Mouse (Mus musculus) stomach, postnatal 0 days (tissue): ENCODE results near the gene Zhx3. TPM values are rescaled to one million over a fixed set of nuclear protein-coding genes. Genes with fewer than 3 reads are reported as not detected.

Experiments used
- ATAC-seq: fragments of 200-750 bp; cut with Nextera tagmentation; 2 replicates; pipeline ENCODE4 v1.8.0; 2017; ENCODE audit not compliant: low FRiP score, low TSS enrichment
- DNase-seq: peaks from one replicate; pipeline ENCODE4 v3.0.0-alpha.2; 2016; ENCODE audit warnings: low spot score
- H3K27ac ChIP-seq: fragments of 300-500 bp; sonication (generic); replicated peaks from 2 replicates; pipeline ENCODE4 v1.5.1; 2014; ENCODE audit warnings: mild to moderate bottlenecking, control low read depth
- H3K27me3 ChIP-seq: fragments of 300-500 bp; sonication (generic); 2 replicates; pipeline ENCODE4 v1.6.1; 2014; ENCODE audit warnings: low read length; ENCODE audit not compliant: control insufficient read depth, insufficient read depth
- H3K36me3 ChIP-seq: fragments of 300-500 bp; sonication (generic); 2 replicates; pipeline ENCODE4 v1.6.1; 2014; ENCODE audit warnings: low read length, mixed read lengths; ENCODE audit not compliant: control insufficient read depth, insufficient read depth
- H3K4me1 ChIP-seq: fragments of 300-500 bp; sonication (generic); replicated peaks from 2 replicates; pipeline ENCODE4 v1.6.1; 2014; ENCODE audit warnings: antibody characterized with exemption; ENCODE audit not compliant: control insufficient read depth, insufficient read depth
- H3K4me2 ChIP-seq: fragments of 300-500 bp; sonication (generic); replicated peaks from 2 replicates; pipeline ENCODE4 v1.6.1; 2014; ENCODE audit warnings: low read depth, mild to moderate bottlenecking, control low read depth, moderate library complexity
- H3K4me3 ChIP-seq: fragments of 300-500 bp; sonication (generic); 2 replicates; pipeline ENCODE4 v1.5.1; 2014; ENCODE audit warnings: low read depth, low read length, control low read depth
- H3K9ac ChIP-seq: fragments of 300-500 bp; sonication (generic); 2 replicates; pipeline ENCODE4 v1.6.1; 2014; ENCODE audit warnings: mild to moderate bottlenecking, low read length, control low read depth, mixed read lengths
- H3K9me3 ChIP-seq: fragments of 300-500 bp; sonication (generic); 2 replicates; pipeline ENCODE4 v1.6.1; 2016; ENCODE audit warnings: low read length; ENCODE audit not compliant: control insufficient read depth
- CTCF ChIP-seq: IDR thresholded peaks from 2 replicates; pipeline ENCODE4 v1.5.1; 2016; ENCODE audit warnings: antibody characterized with exemption, low read depth, mild to moderate bottlenecking, moderate library complexity
- EP300 ChIP-seq: optimal IDR thresholded peaks from 2 replicates; pipeline ENCODE3; 2016; ENCODE audit warnings: antibody characterized with exemption
- WGBS: fragments of 180-500 bp; shearing (Covaris S2); extraction: QIAGEN DNeasy Blood & Tissue Kit; methylation state at CpG from one replicate; pipeline ENCODE4 v1.1.7; 2014; 5-methylcytosine and 5-hydroxymethylcytosine counted together
- polyA plus RNA-seq: library from polyadenylated mRNA; unstranded; fragments of >200 nt; fragmentation: Nextera tagmentation; extraction: Ambion mirVana; gene quantifications from 2 replicates; pipeline ENCODE4 v1.2.1, GENCODE M21; 2015

Zhx3 gene
- polyA plus RNA-seq, 1 experiment from 2014 or later, result 4.5 TPM

GRCm38 (mm10) chr2:160887859-160888258 lies 15.1 kb upstream of the Zhx3 start:
- no peaks in the 10 kb centered on the region for H3K4me1 ChIP-seq
- no peak for TF ChIP-seq EP300
- no peak for TF ChIP-seq CTCF
- no peaks in the 10 kb centered on the region for H3K36me3 ChIP-seq
- no peaks in the 10 kb centered on the region for H3K27me3 ChIP-seq
- H3K27ac ChIP-seq, result peak overlapping the region; percentile 73
- ATAC-seq (peak; percentile 95), DNase-seq (peak; percentile 93)
- H3K9ac ChIP-seq, result peak overlapping the region; percentile 53
- WGBS, result 1% methylated on average over 26 of the region's 26 CpGs
- H3K9me3 ChIP-seq, result no peaks in the 10 kb centered on the region
- peak overlapping the region; percentile 45 for H3K4me3 ChIP-seq
- H3K4me2 ChIP-seq, result peak overlapping the region; percentile 82

- Histone ChIP-seq H3K4me3 (peak overlapping the region; percentile 45), H3K27me3 (no peaks in the 10 kb centered on the region; the same call in 1 of the 2 replicates), H3K27ac (peak overlapping the region; percentile 73), H3K4me2 (peak overlapping the region; percentile 82), H3K9ac (peak overlapping the region; percentile 53; the same call in 1 of the 2 replicates), H3K9me3 (no peaks in the 10 kb centered on the region), H3K36me3 (no peaks in the 10 kb centered on the region), H3K4me1 (no peaks in the 10 kb centered on the region)
- ATAC-seq, result peak; percentile 82
- TF ChIP-seq EP300, result no peak
- TF ChIP-seq CTCF, result peak; percentile 97
- peak; percentile 87 for DNase-seq
- WGBS, result under 1% methylated on average over 11 of the region's 11 CpGs
Observed at GRCm38 (mm10) chr2:160887284-160887683, 14.5 kb upstream of the Zhx3 start.

- Histone ChIP-seq H3K36me3 (no peaks in the 10 kb centered on the region), H3K27ac (no peak overlapping the region), H3K4me1 (no peaks in the 10 kb centered on the region), H3K4me3 (no peak overlapping the region), H3K9ac (no peak overlapping the region), H3K4me2 (no peak overlapping the region), H3K9me3 (no peaks in the 10 kb centered on the region), H3K27me3 (no peaks in the 10 kb centered on the region; the same call in 1 of the 2 replicates)
- 75% methylated on average over 3 of the region's 3 CpGs for WGBS
- TF ChIP-seq EP300 (no peak), CTCF (no peak)
- no peak for DNase-seq
- no peak for ATAC-seq
Observed at GRCm38 (mm10) chr2:160886221-160886620, 13.4 kb upstream of the Zhx3 start.

GRCm38 (mm10) chr2:160884830-160885229 lies 12.0 kb upstream of the Zhx3 start:
- ATAC-seq (no peak), DNase-seq (peak; percentile 69)
- H3K36me3 ChIP-seq, result no peaks in the 10 kb centered on the region
- H3K9ac ChIP-seq, result no peak overlapping the region
- H3K9me3 ChIP-seq, result no peaks in the 10 kb centered on the region
- no peaks in the 10 kb centered on the region; the same call in 1 of the 2 replicates for H3K27me3 ChIP-seq
- H3K4me1 ChIP-seq, result no peaks in the 10 kb centered on the region
- no peak overlapping the region for H3K4me3 ChIP-seq
- WGBS, result 19% methylated on average over 2 of the region's 2 CpGs
- no peak overlapping the region for H3K27ac ChIP-seq
- no peak overlapping the region for H3K4me2 ChIP-seq
- TF ChIP-seq CTCF (peak; percentile 83), EP300 (no peak)

GRCm38 (mm10) chr2:160883912-160884311 lies 11.1 kb upstream of the Zhx3 start:
- H3K27me3 ChIP-seq, result no peaks in the 10 kb centered on the region; the same call in 1 of the 2 replicates
- H3K4me3 ChIP-seq, result no peak overlapping the region
- no peak overlapping the region for H3K9ac ChIP-seq
- H3K27ac ChIP-seq, result no peak overlapping the region
- H3K4me1 ChIP-seq, result no peaks in the 10 kb centered on the region
- no peaks in the 10 kb centered on the region for H3K9me3 ChIP-seq
- peak; percentile 18 for DNase-seq
- WGBS, result 54% methylated on average over 4 of the region's 4 CpGs
- no peak for ATAC-seq
- TF ChIP-seq EP300 (no peak), CTCF (no peak)
- H3K4me2 ChIP-seq, result no peak overlapping the region
- H3K36me3 ChIP-seq, result no peaks in the 10 kb centered on the region

GRCm38 (mm10) chr2:160882436-160882835 lies 9.6 kb upstream of the Zhx3 start:
- peak; percentile 9 for DNase-seq
- Histone ChIP-seq H3K4me1 (no peaks in the 10 kb centered on the region), H3K4me2 (no peak overlapping the region), H3K9ac (no peak overlapping the region), H3K27me3 (no peaks in the 10 kb centered on the region; the same call in 1 of the 2 replicates), H3K9me3 (no peaks in the 10 kb centered on the region), H3K4me3 (no peak overlapping the region), H3K27ac (no peak overlapping the region), H3K36me3 (no peaks in the 10 kb centered on the region)
- TF ChIP-seq EP300 (no peak), CTCF (no peak)
- WGBS, result 69% methylated on average over 5 of the region's 5 CpGs
- no peak for ATAC-seq
